Mouse (Mus musculus) B cell, adult 62 days (primary cell): ENCODE data around the gene Emilin2. TPM values are rescaled to one million over a fixed set of nuclear protein-coding genes. Genes with fewer than 3 reads are reported as not detected.

Experiments used
- total RNA-seq: library from RNA; stranded (reverse); gene quantifications from 4 replicates; pipeline ENCODE4 v1.2.4, GENCODE M21; 2023

Emilin2 gene
- total RNA-seq, result 3.6 to 9.1 TPM (median 6.7 TPM) in 4 replicates

DNA sequence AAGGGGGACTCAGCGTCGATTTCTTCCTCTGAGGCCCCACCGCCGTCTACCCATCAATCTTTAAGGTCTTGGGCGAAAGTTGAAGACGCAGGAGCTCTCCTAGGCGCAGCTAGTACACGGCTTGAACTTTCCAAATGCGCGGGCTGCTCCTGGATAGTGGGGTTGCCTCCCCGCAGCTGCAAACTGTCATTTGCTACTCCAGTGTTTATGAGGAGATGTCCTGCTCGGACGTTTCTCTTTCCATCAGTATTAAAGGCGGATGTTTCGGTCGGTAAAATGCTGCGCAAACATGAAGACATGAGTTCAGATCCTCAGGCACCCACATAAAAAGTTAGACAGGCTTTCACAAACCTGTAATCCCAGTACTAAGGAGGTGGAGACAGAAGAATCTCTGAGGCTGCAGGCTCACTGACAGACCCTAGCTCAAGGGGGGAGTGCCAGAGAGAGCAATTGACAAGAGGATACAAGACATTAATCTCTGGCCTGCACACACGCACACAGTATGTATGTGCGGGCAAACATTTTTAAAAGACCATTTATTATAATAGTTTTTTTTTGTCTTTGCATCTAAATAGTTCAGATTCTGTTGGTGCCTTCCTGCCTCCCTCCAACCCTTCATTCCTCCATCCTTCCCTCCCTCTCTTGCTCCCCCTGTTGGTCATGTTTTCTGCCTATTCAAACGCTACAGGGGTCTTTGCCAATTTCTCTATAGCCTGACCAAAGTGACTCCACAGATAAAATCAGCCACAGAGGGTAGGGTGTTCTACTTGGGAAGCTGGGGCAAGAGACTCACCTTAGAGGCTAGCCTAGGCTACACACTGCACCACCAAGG is at the start of gene Emilin2:
Gene Emilin2, minus strand, starts transcription at position 639 of the 832 bp plus-strand sequence.

Other genes with a start within 250 kb of the Emilin2 start
- gene Lpin2, start 129.4 kb downstream of the Emilin2 start, total RNA-seq, result 87.5 to 104 TPM (median 94.5 TPM) in 4 replicates
- 17.9 to 25.1 TPM (median 21.3 TPM) in 4 replicates for gene Gm4707, start 147.9 kb upstream of the Emilin2 start, total RNA-seq
- 220 to 260 TPM (median 238 TPM) in 4 replicates for gene Smchd1, start 163.4 kb upstream of the Emilin2 start, total RNA-seq
- gene Ndc80, start 214.9 kb upstream of the Emilin2 start, total RNA-seq, result 7.8 to 12.4 TPM (median 10.7 TPM) in 4 replicates
- gene Spdya, start 240.1 kb upstream of the Emilin2 start, total RNA-seq, result not detected in 4 replicates